Mouse (Mus musculus): ENCODE measurements around the gene Tex44. TPM values are rescaled to one million over a fixed set of nuclear protein-coding genes. Genes with fewer than 3 reads are reported as not detected.
A peak's percentile ranks its signal among the peaks of the same experiment; 100 is the strongest.
"Not testable (repeated sequence)": the region's sequence is repeated elsewhere in the genome, so short reads cannot be mapped to it uniquely, and the experiment has no call there.

The Tex44 gene
- total and polyA plus RNA-seq, 2 experiments from 2014 or later = 0.29 TPM; not detected in 1

- WGBS = 77% methylated on average over 11 of the region's 11 CpGs
- H3K27ac ChIP-seq (ENCODE audit: low read depth, low read length); H3K36me3 ChIP-seq (ENCODE audit: insufficient read depth); H3K4me1 ChIP-seq (ENCODE audit: insufficient read depth); H3K27me3 ChIP-seq (ENCODE audit: insufficient read depth, low read length); H3K9ac ChIP-seq; H3K4me3 ChIP-seq (ENCODE audit: low read depth, low read length); ATAC-seq; H3K9me3 ChIP-seq (ENCODE audit: low read length); DNase-seq: not testable (repeated sequence)
- peak; percentile 28; the same call in 1 of the 2 replicates for TF ChIP-seq CTCF (IDR thresholded peaks at IDR 0.05; ENCODE audit: low read depth)
- peak overlapping the region; percentile 43; the same call in 1 of the 2 replicates for H3K4me2 ChIP-seq (ENCODE audit: low read depth)
These were observed 45.4 kb downstream of the Tex44 start for GRCm38 (mm10) chr1:86471504-86471961.

- Histone ChIP-seq H3K4me1 (ENCODE audit: insufficient read depth) (peaks cover 9% of the 10 kb centered on the region), H3K27ac (ENCODE audit: low read depth, low read length) (peak overlapping the region; percentile 58), H3K9me3 (ENCODE audit: low read length) (no peaks in the 10 kb centered on the region), H3K4me3 (ENCODE audit: low read depth, low read length) (peak overlapping the region; percentile 9; the same call in 1 of the 2 replicates), H3K27me3 (ENCODE audit: insufficient read depth, low read length) (no peaks in the 10 kb centered on the region), H3K4me2 (ENCODE audit: low read depth) (peak overlapping the region; percentile 43), H3K36me3 (ENCODE audit: insufficient read depth) (no peaks in the 10 kb centered on the region), H3K9ac (peak overlapping the region; percentile 46)
- 17% methylated on average over 31 of the region's 31 CpGs for WGBS
- TF ChIP-seq CTCF (IDR thresholded peaks at IDR 0.05; ENCODE audit: low read depth) = no peak
- ATAC-seq (peak; percentile 48), DNase-seq (peak; percentile 34)
These were observed 46.2 kb downstream of the Tex44 start for GRCm38 (mm10) chr1:86472197-86472952.

GRCm38 (mm10) chr1:86473109-86473760 lies 47.1 kb downstream of the Tex44 start:
- DNase-seq (no peak), ATAC-seq (no peak)
- H3K9me3 ChIP-seq (ENCODE audit: low read length) = no peaks in the 10 kb centered on the region
- peaks cover 9% of the 10 kb centered on the region for H3K4me1 ChIP-seq (ENCODE audit: insufficient read depth)
- H3K4me2 ChIP-seq (ENCODE audit: low read depth) = no peak overlapping the region
- no peak overlapping the region for H3K9ac ChIP-seq
- no peaks in the 10 kb centered on the region for H3K27me3 ChIP-seq (ENCODE audit: insufficient read depth, low read length)
- 95% methylated on average over 18 of the region's 18 CpGs for WGBS
- TF ChIP-seq CTCF (IDR thresholded peaks at IDR 0.05; ENCODE audit: low read depth) = no peak
- H3K4me3 ChIP-seq (ENCODE audit: low read depth, low read length) = no peak overlapping the region
- H3K27ac ChIP-seq (ENCODE audit: low read depth, low read length) = no peak overlapping the region
- H3K36me3 ChIP-seq (ENCODE audit: insufficient read depth) = no peaks in the 10 kb centered on the region

Other genes starting within 250 kb of the Tex44 start
- 10.6 and 11.1 TPM in 2 replicates for gene B3gnt7, start 123.5 kb upstream of the Tex44 start, total RNA-seq (2014; rRNA removed)
- 10.7 and 11.7 TPM in 2 replicates for gene B3gnt7, start 123.5 kb upstream of the Tex44 start, polyA plus RNA-seq (2015; fragmentation: Nextera tagmentation; extraction: Ambion mirVana)
- gene Ncl, start 66.9 kb upstream of the Tex44 start, total RNA-seq (2014; rRNA removed) = 35.9 and 50.6 TPM in 2 replicates
- gene Ncl, start 66.9 kb upstream of the Tex44 start, polyA plus RNA-seq (2015; fragmentation: Nextera tagmentation; extraction: Ambion mirVana) = 164 and 210 TPM in 2 replicates
- gene Nmur1, start 101 bp upstream of the Tex44 start, total RNA-seq (2014; rRNA removed) = 0.15 and 0.33 TPM in 2 replicates
- 0.17 and 0.19 TPM in 2 replicates for gene Nmur1, start 101 bp upstream of the Tex44 start, polyA plus RNA-seq (2015; fragmentation: Nextera tagmentation; extraction: Ambion mirVana)
- gene Ptma, start 100.4 kb downstream of the Tex44 start, total RNA-seq (2014; rRNA removed) = 1,921 and 1,968 TPM in 2 replicates
- gene Ptma, start 100.4 kb downstream of the Tex44 start, polyA plus RNA-seq (2015; fragmentation: Nextera tagmentation; extraction: Ambion mirVana) = 1,724 and 1,908 TPM in 2 replicates
- gene Pde6d, start 156.3 kb downstream of the Tex44 start, total RNA-seq (2014; rRNA removed) = 44.9 and 59.0 TPM in 2 replicates
- gene Pde6d, start 156.3 kb downstream of the Tex44 start, polyA plus RNA-seq (2015; fragmentation: Nextera tagmentation; extraction: Ambion mirVana) = 110 and 116 TPM in 2 replicates
- gene Cops7b, start 156.6 kb downstream of the Tex44 start, total RNA-seq (2014; rRNA removed) = 37.6 and 40.3 TPM in 2 replicates
- 54.3 and 54.7 TPM in 2 replicates for gene Cops7b, start 156.6 kb downstream of the Tex44 start, polyA plus RNA-seq (2015; fragmentation: Nextera tagmentation; extraction: Ambion mirVana)
- 5.7 and 6.3 TPM in 2 replicates for gene Nppc, start 244.2 kb downstream of the Tex44 start, total RNA-seq (2014; rRNA removed)
- gene Nppc, start 244.2 kb downstream of the Tex44 start, polyA plus RNA-seq (2015; fragmentation: Nextera tagmentation; extraction: Ambion mirVana) = 7.7 and 9.2 TPM in 2 replicates

Measured in forebrain, postnatal 0 days (tissue).